Mouse (Mus musculus) liver, embryonic 15.5 days (tissue): Measurements from ENCODE around the gene Samhd1. TPM values are rescaled to one million over a fixed set of nuclear protein-coding genes. Genes with fewer than 3 reads are reported as not detected.

Source experiments
- ATAC-seq: fragments of 200-750 bp; cut with Nextera tagmentation; 2 replicates; pipeline ENCODE4 v1.8.0; 2017; ENCODE audit warnings: moderate number of reproducible peaks, mild to moderate bottlenecking, moderate library complexity; ENCODE audit not compliant: insufficient read depth
- H3K27ac ChIP-seq: fragments of 300-500 bp; sonication (generic); replicated peaks from 2 replicates; pipeline ENCODE4 v1.5.1; 2015; ENCODE audit warnings: mild to moderate bottlenecking, inconsistent platforms
- H3K27me3 ChIP-seq: fragments of 300-500 bp; sonication (generic); 2 replicates; pipeline ENCODE4 v1.6.1; 2015; ENCODE audit warnings: mild to moderate bottlenecking, inconsistent platforms
- H3K36me3 ChIP-seq: fragments of 300-500 bp; sonication (generic); replicated peaks from 2 replicates; pipeline ENCODE4 v1.6.1; 2015; ENCODE audit warnings: moderate library complexity, mild to moderate bottlenecking, inconsistent platforms
- H3K4me1 ChIP-seq: fragments of 300-500 bp; sonication (generic); replicated peaks from 2 replicates; pipeline ENCODE4 v1.6.1; 2015; ENCODE audit warnings: inconsistent platforms
- H3K4me2 ChIP-seq: fragments of 300-500 bp; sonication (generic); 2 replicates; pipeline ENCODE4 v1.6.1; 2015; ENCODE audit warnings: moderate library complexity, mild to moderate bottlenecking, inconsistent platforms
- H3K4me3 ChIP-seq: fragments of 300-500 bp; sonication (generic); replicated peaks from 2 replicates; pipeline ENCODE4 v1.5.1; 2015; ENCODE audit warnings: mild to moderate bottlenecking, inconsistent platforms
- H3K9ac ChIP-seq: fragments of 300-500 bp; sonication (generic); 2 replicates; pipeline ENCODE4 v1.6.1; 2015; ENCODE audit warnings: moderate library complexity, mild to moderate bottlenecking, inconsistent platforms
- H3K9me3 ChIP-seq: fragments of 300-500 bp; sonication (generic); replicated peaks from 2 replicates; pipeline ENCODE4 v1.6.1; 2016; ENCODE audit warnings: inconsistent platforms
- WGBS: fragments of 180-500 bp; shearing (Covaris S2); methylation state at CpG from one replicate; pipeline ENCODE4 v1.1.7; 2015; ENCODE audit warnings: mixed read lengths; ENCODE audit not compliant: insufficient replicate concordance; 5-methylcytosine and 5-hydroxymethylcytosine counted together
- polyA plus RNA-seq: library from polyadenylated mRNA; unstranded; fragments of >200 nt; fragmentation: Nextera tagmentation; extraction: Ambion mirVana; gene quantifications from 2 replicates; pipeline ENCODE4 v1.2.1, GENCODE M21; 2015

Samhd1 gene
- polyA plus RNA-seq, 1 experiment from 2014 or later = 18.1 TPM

GRCm38 (mm10) chr2:157071556-157071955, 63.5 kb downstream of the Samhd1 start:
- peak; percentile 35; the same call in 1 of the 2 replicates for ATAC-seq
- peaks cover 11% of the 10 kb centered on the region for H3K27me3 ChIP-seq
- no peaks in the 10 kb centered on the region for H3K36me3 ChIP-seq
- 4% methylated on average over 2 of the region's 2 CpGs for WGBS
- H3K4me1 ChIP-seq = peaks cover 72% of the 10 kb centered on the region
- no peak overlapping the region for H3K4me3 ChIP-seq
- no peak overlapping the region for H3K9ac ChIP-seq
- no peak overlapping the region for H3K27ac ChIP-seq
- H3K4me2 ChIP-seq = 0 out of 2 replicates have a peak overlapping the region, but pooled peaks have one; percentile 10
- H3K9me3 ChIP-seq = no peaks in the 10 kb centered on the region

- Histone ChIP-seq H3K4me3 (no peak overlapping the region), H3K36me3 (no peaks in the 10 kb centered on the region), H3K9me3 (no peaks in the 10 kb centered on the region), H3K4me2 (no peak overlapping the region), H3K27ac (peak overlapping the region; percentile 51), H3K9ac (no peak overlapping the region), H3K27me3 (no peaks in the 10 kb centered on the region; the same call in 1 of the 2 replicates), H3K4me1 (peaks cover 66% of the 10 kb centered on the region)
- WGBS = 24% methylated on average over 9 of the region's 9 CpGs
- peak; percentile 27; the same call in 1 of the 2 replicates for ATAC-seq
Observed at GRCm38 (mm10) chr2:157070365-157070764, 64.7 kb downstream of the Samhd1 start.

GRCm38 (mm10) chr2:157069755-157070315, 65.2 kb downstream of the Samhd1 start:
- 28% methylated on average over 3 of the region's 3 CpGs for WGBS
- no peak for ATAC-seq
- H3K27ac ChIP-seq = peak overlapping the region; percentile 29; the same call in 1 of the 2 replicates
- no peaks in the 10 kb centered on the region for H3K9me3 ChIP-seq
- peaks cover 65% of the 10 kb centered on the region for H3K4me1 ChIP-seq
- no peak overlapping the region for H3K4me3 ChIP-seq
- H3K36me3 ChIP-seq = no peaks in the 10 kb centered on the region
- H3K9ac ChIP-seq = no peak overlapping the region
- no peak overlapping the region for H3K4me2 ChIP-seq
- no peaks in the 10 kb centered on the region; the same call in 1 of the 2 replicates for H3K27me3 ChIP-seq

- 42% methylated on average over 3 of the region's 3 CpGs for WGBS
- Histone ChIP-seq H3K27me3 (no peaks in the 10 kb centered on the region; the same call in 1 of the 2 replicates), H3K27ac (peak overlapping the region; percentile 29; the same call in 1 of the 2 replicates), H3K4me2 (no peak overlapping the region), H3K9ac (no peak overlapping the region), H3K4me1 (peaks cover 65% of the 10 kb centered on the region), H3K4me3 (no peak overlapping the region), H3K9me3 (no peaks in the 10 kb centered on the region), H3K36me3 (no peaks in the 10 kb centered on the region)
- no peak for ATAC-seq
Observed at GRCm38 (mm10) chr2:157069355-157069735, 65.7 kb downstream of the Samhd1 start.

- no peaks in the 10 kb centered on the region; the same call in 1 of the 2 replicates for H3K27me3 ChIP-seq
- no peak overlapping the region for H3K4me3 ChIP-seq
- H3K9ac ChIP-seq = no peak overlapping the region
- ATAC-seq = no peak
- 69% methylated on average over 14 of the region's 14 CpGs for WGBS
- H3K4me1 ChIP-seq = peaks cover 64% of the 10 kb centered on the region
- H3K36me3 ChIP-seq = no peaks in the 10 kb centered on the region
- no peak overlapping the region for H3K4me2 ChIP-seq
- no peaks in the 10 kb centered on the region for H3K9me3 ChIP-seq
- H3K27ac ChIP-seq = 0 out of 2 replicates have a peak overlapping the region, but pooled peaks have one; percentile 29
Observed at GRCm38 (mm10) chr2:157068701-157069354, 66.2 kb downstream of the Samhd1 start.

- H3K4me1 ChIP-seq = peaks cover 51% of the 10 kb centered on the region
- 63% methylated on average over 7 of the region's 7 CpGs for WGBS
- H3K9me3 ChIP-seq = no peaks in the 10 kb centered on the region
Observed at GRCm38 (mm10) chr2:157066731-157067430, 68.2 kb downstream of the Samhd1 start.

GRCm38 (mm10) chr2:157065879-157066226, 69.2 kb downstream of the Samhd1 start:
- no peak for ATAC-seq
- H3K9me3 ChIP-seq = no peaks in the 10 kb centered on the region
- no peaks in the 10 kb centered on the region; the same call in 1 of the 2 replicates for H3K27me3 ChIP-seq
- no peak overlapping the region for H3K4me2 ChIP-seq
- H3K36me3 ChIP-seq = no peaks in the 10 kb centered on the region
- H3K27ac ChIP-seq = no peak overlapping the region
- no peak overlapping the region for H3K4me3 ChIP-seq
- no peak overlapping the region for H3K9ac ChIP-seq
- peaks cover 42% of the 10 kb centered on the region for H3K4me1 ChIP-seq
- WGBS = 59% methylated on average over 7 of the region's 7 CpGs

More at GRCm38 (mm10) chr2:157066731-157067430, 68.2 kb downstream of the Samhd1 start:
- no peak overlapping the region for H3K4me3 ChIP-seq
- H3K27me3 ChIP-seq = no peaks in the 10 kb centered on the region; the same call in 1 of the 2 replicates
- H3K27ac ChIP-seq = no peak overlapping the region
- no peak for ATAC-seq
- no peak overlapping the region for H3K9ac ChIP-seq
- H3K36me3 ChIP-seq = no peaks in the 10 kb centered on the region
- H3K4me2 ChIP-seq = no peak overlapping the region

- Histone ChIP-seq H3K4me3 (no peak overlapping the region), H3K4me2 (no peak overlapping the region), H3K9me3 (no peaks in the 10 kb centered on the region), H3K9ac (no peak overlapping the region), H3K27ac (no peak overlapping the region), H3K4me1 (peaks cover 35% of the 10 kb centered on the region), H3K27me3 (no peaks in the 10 kb centered on the region), H3K36me3 (no peaks in the 10 kb centered on the region)
- no peak for ATAC-seq
- 65% methylated on average over 14 of the region's 14 CpGs for WGBS
Observed at GRCm38 (mm10) chr2:157064978-157065878, 69.8 kb downstream of the Samhd1 start.

GRCm38 (mm10) chr2:157064136-157064535, 70.9 kb downstream of the Samhd1 start:
- Histone ChIP-seq H3K9ac (no peak overlapping the region), H3K4me2 (no peak overlapping the region), H3K27ac (no peak overlapping the region), H3K36me3 (no peaks in the 10 kb centered on the region), H3K27me3 (no peaks in the 10 kb centered on the region), H3K4me3 (no peak overlapping the region), H3K9me3 (no peaks in the 10 kb centered on the region), H3K4me1 (peaks cover 24% of the 10 kb centered on the region)
- WGBS = 30% methylated on average over 7 of the region's 7 CpGs
- no peak for ATAC-seq

GRCm38 (mm10) chr2:157063241-157063700, 71.8 kb downstream of the Samhd1 start:
- H3K27ac ChIP-seq = no peak overlapping the region
- no peaks in the 10 kb centered on the region for H3K27me3 ChIP-seq
- WGBS = 22% methylated on average over 4 of the region's 4 CpGs
- H3K4me2 ChIP-seq = no peak overlapping the region
- no peaks in the 10 kb centered on the region for H3K36me3 ChIP-seq
- ATAC-seq = 0 out of 2 replicates have a peak, but pooled peaks have one; percentile 30
- H3K4me1 ChIP-seq = peaks cover 27% of the 10 kb centered on the region
- H3K4me3 ChIP-seq = no peak overlapping the region
- H3K9me3 ChIP-seq = no peaks in the 10 kb centered on the region
- no peak overlapping the region for H3K9ac ChIP-seq
